Mouse (Mus musculus) ES-Bruce4 (cell line): ENCODE results near the gene Arhgap31. TPM values are rescaled to one million over a fixed set of nuclear protein-coding genes. Genes with fewer than 3 reads are reported as not detected.

Experiments used
- H3K27ac ChIP-seq: 2 replicates; pipeline ENCODE4 v1.5.1; 2012; ENCODE audit warnings: low read length, inconsistent platforms; ENCODE audit not compliant: insufficient read depth
- H3K27me3 ChIP-seq: 2 replicates; pipeline ENCODE4 v1.6.1; 2012; ENCODE audit warnings: mild to moderate bottlenecking, low read length, inconsistent platforms; ENCODE audit not compliant: control insufficient read depth, poor library complexity, insufficient read depth, severe bottlenecking
- H3K36me3 ChIP-seq: 2 replicates; pipeline ENCODE4 v1.6.1; 2012; ENCODE audit warnings: inconsistent platforms, mild to moderate bottlenecking, low read length, moderate library complexity; ENCODE audit not compliant: control insufficient read depth, poor library complexity, insufficient read depth, severe bottlenecking
- H3K4me1 ChIP-seq: one replicate; pipeline ENCODE4 v1.8.1; 2011; ENCODE audit warnings: low read length; ENCODE audit not compliant: control insufficient read depth, insufficient read depth
- H3K4me3 ChIP-seq: 2 replicates; pipeline ENCODE4 v1.5.1; 2011; ENCODE audit warnings: low read depth, mild to moderate bottlenecking, low read length
- H3K9ac ChIP-seq: 2 replicates; pipeline ENCODE4 v1.6.1; 2012; ENCODE audit warnings: low read depth, mild to moderate bottlenecking, inconsistent platforms; ENCODE audit not compliant: poor library complexity, severe bottlenecking
- H3K9me3 ChIP-seq: replicated peaks from 2 replicates; pipeline ENCODE4 v1.6.1; 2012; ENCODE audit warnings: mild to moderate bottlenecking, low read length, inconsistent platforms; ENCODE audit not compliant: control insufficient read depth, poor library complexity, insufficient read depth, severe bottlenecking
- CTCF ChIP-seq: IDR thresholded peaks from one replicate; pipeline ENCODE4 v1.8.1; 2011; ENCODE audit warnings: low read depth, low read length
- EP300 ChIP-seq: IDR thresholded peaks from 2 replicates; pipeline ENCODE4 v1.6.1; 2011; ENCODE audit warnings: low read depth, low read length; ENCODE audit not compliant: insufficient read depth
- POLR2A ChIP-seq: IDR thresholded peaks from one replicate; pipeline ENCODE4 v1.8.1; 2011; ENCODE audit warnings: low read length; ENCODE audit not compliant: insufficient read depth
- polyA plus RNA-seq: library from polyadenylated mRNA; stranded (reverse); fragments of >200 nt; gene quantifications from 2 replicates; pipeline ENCODE4 v1.2.4, GENCODE M21; 2011; ENCODE audit warnings: low read depth; ENCODE audit not compliant: missing spikeins, insufficient read depth, insufficient read length

The Arhgap31 gene
- polyA plus RNA-seq, 1 experiment = 1.3 TPM

- H3K4me1 ChIP-seq = no peaks in the 10 kb centered on the region
- no peaks in the 10 kb centered on the region for H3K36me3 ChIP-seq
- no peak overlapping the region for H3K9ac ChIP-seq
- no peak overlapping the region for H3K4me3 ChIP-seq
- TF ChIP-seq CTCF (no peak), POLR2A (no peak), EP300 (no peak)
- no peaks in the 10 kb centered on the region for H3K9me3 ChIP-seq
- no peaks in the 10 kb centered on the region for H3K27me3 ChIP-seq
- H3K27ac ChIP-seq = no peak overlapping the region
These were observed 15.5 kb downstream of the Arhgap31 start for GRCm38 (mm10) chr16:38697611-38698010.

GRCm38 (mm10) chr16:38695557-38695956 is 17.5 kb downstream of the Arhgap31 start:
- Histone ChIP-seq H3K27ac (no peak overlapping the region), H3K36me3 (no peaks in the 10 kb centered on the region), H3K4me1 (no peaks in the 10 kb centered on the region), H3K4me3 (no peak overlapping the region), H3K9me3 (no peaks in the 10 kb centered on the region), H3K27me3 (no peaks in the 10 kb centered on the region), H3K9ac (no peak overlapping the region)
- TF ChIP-seq POLR2A (no peak), EP300 (no peak), CTCF (no peak)

- Histone ChIP-seq H3K9ac (no peak overlapping the region), H3K9me3 (no peaks in the 10 kb centered on the region), H3K4me3 (no peak overlapping the region), H3K36me3 (no peaks in the 10 kb centered on the region), H3K27me3 (no peaks in the 10 kb centered on the region), H3K4me1 (no peaks in the 10 kb centered on the region), H3K27ac (no peak overlapping the region)
- no peak for TF ChIP-seq POLR2A
- TF ChIP-seq CTCF = no peak
- TF ChIP-seq EP300 = no peak
These were observed 18.1 kb downstream of the Arhgap31 start for GRCm38 (mm10) chr16:38694906-38695540.

GRCm38 (mm10) chr16:38690501-38690900 is 22.6 kb downstream of the Arhgap31 start:
- H3K27ac ChIP-seq = no peak overlapping the region
- no peaks in the 10 kb centered on the region for H3K9me3 ChIP-seq
- H3K4me3 ChIP-seq = no peak overlapping the region
- no peaks in the 10 kb centered on the region for H3K4me1 ChIP-seq
- H3K9ac ChIP-seq = no peak overlapping the region
- no peak for TF ChIP-seq EP300
- TF ChIP-seq CTCF = no peak
- TF ChIP-seq POLR2A = no peak
- no peaks in the 10 kb centered on the region for H3K36me3 ChIP-seq
- H3K27me3 ChIP-seq = no peaks in the 10 kb centered on the region

- H3K9ac ChIP-seq = no peak overlapping the region
- H3K27me3 ChIP-seq = no peaks in the 10 kb centered on the region
- H3K36me3 ChIP-seq = no peaks in the 10 kb centered on the region
- no peak overlapping the region for H3K27ac ChIP-seq
- H3K9me3 ChIP-seq = no peaks in the 10 kb centered on the region
- no peaks in the 10 kb centered on the region for H3K4me1 ChIP-seq
- H3K4me3 ChIP-seq = no peak overlapping the region
- no peak for TF ChIP-seq CTCF
- TF ChIP-seq POLR2A = no peak
- TF ChIP-seq EP300 = no peak
These were observed 23.3 kb downstream of the Arhgap31 start for GRCm38 (mm10) chr16:38689786-38690185.

GRCm38 (mm10) chr16:38688531-38689264 is 24.4 kb downstream of the Arhgap31 start:
- no peaks in the 10 kb centered on the region for H3K9me3 ChIP-seq
- H3K36me3 ChIP-seq = no peaks in the 10 kb centered on the region
- no peaks in the 10 kb centered on the region for H3K27me3 ChIP-seq
- H3K4me1 ChIP-seq = no peaks in the 10 kb centered on the region
- TF ChIP-seq CTCF (no peak), EP300 (no peak), POLR2A (no peak)
- no peak overlapping the region for H3K4me3 ChIP-seq
- no peak overlapping the region for H3K9ac ChIP-seq
- H3K27ac ChIP-seq = no peak overlapping the region
